Mouse (Mus musculus): ENCODE data around the gene Tgm2.
A peak's percentile ranks its signal among the peaks of the same experiment; 100 is the strongest.

Gene Tgm2

DNA sequence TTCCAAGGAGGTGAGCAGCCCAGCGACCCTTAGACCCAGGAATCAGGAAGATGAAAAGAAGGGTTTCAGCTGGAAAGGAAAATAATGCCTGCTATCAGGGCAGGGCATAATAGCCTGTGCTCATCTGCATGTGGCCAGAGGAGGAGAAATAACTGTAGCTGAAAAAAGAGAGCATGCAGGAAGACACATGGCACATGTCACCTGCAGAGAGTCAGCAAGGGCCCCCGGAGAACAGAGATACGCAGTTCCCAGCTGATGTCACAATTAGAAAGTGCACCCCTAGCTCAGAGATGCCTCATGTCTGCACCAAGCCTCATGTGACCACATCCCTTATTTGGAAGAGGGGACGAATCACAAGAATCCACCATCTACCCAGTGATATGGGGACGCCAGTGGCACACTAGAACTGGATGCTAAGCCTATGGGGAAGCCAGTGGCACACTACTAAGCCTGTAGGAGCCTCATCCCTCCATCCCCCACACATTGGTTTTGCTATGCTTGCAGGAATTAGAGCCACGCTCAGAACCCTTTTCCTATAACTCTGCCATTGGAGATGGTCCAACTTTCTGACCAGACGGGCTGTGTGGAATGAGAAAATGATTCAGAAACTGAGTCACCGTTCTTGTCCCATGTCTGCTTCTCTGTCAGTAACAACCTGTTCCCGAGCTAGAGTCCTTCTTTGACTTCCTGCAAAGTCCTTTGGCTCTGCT lies 21.4 kb upstream of the Tgm2 start:
- no peak for DNase-seq (ENCODE audit: low spot score)

- DNase-seq (ENCODE audit: low spot score), result no peak
Observed at GRCm38 (mm10) chr2:158166628-158167027, 20.4 kb upstream of the Tgm2 start.

- no peak for DNase-seq (ENCODE audit: low spot score)
Observed at GRCm38 (mm10) chr2:158165776-158166175, 19.5 kb upstream of the Tgm2 start.

DNA sequence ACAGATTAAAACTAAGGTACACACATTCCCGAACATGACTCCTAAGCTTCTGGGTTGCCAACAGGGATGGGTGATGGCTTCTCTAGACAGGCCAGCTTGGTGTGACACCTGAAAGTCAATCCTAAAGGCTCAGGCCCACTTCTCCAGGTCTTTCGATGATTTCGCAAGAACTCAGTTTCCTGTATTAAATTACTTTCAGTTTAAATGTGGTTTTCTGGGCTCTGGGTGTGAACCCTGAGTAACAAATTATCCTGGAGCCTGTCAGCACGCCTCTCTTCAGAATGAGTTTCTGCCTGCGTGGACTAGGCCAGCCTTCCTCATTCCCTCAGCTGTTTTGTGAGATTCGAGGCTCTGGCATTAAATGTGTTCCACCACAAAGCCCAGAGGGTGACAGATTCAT lies 16.8 kb upstream of the Tgm2 start:
- DNase-seq (ENCODE audit: low spot score), result no peak

DNA sequence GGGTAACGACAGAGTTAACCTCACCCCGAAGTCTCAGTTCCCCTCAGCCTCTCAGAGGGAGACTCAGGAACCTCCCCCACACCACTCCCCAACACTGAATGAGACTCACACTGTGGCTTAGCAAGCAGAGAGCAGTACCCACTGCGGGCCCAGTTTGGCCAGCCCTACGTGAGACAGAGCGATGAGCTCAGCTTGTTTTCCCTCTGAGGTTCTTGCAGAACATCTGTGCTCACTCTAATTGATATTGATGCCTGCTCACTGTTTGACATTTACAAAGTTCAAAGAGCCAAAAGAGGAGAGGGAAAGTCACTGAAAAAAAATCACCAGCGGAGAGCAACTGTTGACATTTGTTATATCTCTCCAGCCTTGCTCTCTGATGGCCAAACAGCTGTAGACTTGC lies 15.5 kb upstream of the Tgm2 start:
- no peak for DNase-seq (ENCODE audit: low spot score)

GRCm38 (mm10) chr2:158159376-158160235 lies 13.4 kb upstream of the Tgm2 start:
- DNase-seq (ENCODE audit: low spot score), result no peak

DNA sequence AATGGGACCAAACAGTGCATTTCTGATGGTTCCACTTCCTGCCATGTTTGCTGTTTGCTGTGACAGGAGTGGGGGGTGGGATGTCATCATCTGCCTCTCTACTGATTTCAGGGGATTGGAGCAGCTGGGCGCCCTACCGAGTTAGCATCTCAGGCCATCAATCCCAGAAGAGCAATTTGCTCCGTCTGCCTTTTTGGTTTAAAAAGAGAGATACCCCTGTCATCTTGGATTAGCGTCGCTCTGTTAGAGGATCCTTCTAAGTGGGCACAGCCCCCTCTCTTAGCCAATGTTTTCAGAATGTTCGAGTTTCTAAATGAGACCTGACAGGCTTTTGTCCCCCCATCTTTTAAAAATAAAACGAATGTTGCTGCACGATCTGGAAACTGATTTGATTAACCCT lies 11.4 kb upstream of the Tgm2 start:
- no peak for DNase-seq (ENCODE audit: low spot score)

GRCm38 (mm10) chr2:158156487-158156886 lies 10.3 kb upstream of the Tgm2 start:
- DNase-seq (ENCODE audit: low spot score), result no peak

DNA sequence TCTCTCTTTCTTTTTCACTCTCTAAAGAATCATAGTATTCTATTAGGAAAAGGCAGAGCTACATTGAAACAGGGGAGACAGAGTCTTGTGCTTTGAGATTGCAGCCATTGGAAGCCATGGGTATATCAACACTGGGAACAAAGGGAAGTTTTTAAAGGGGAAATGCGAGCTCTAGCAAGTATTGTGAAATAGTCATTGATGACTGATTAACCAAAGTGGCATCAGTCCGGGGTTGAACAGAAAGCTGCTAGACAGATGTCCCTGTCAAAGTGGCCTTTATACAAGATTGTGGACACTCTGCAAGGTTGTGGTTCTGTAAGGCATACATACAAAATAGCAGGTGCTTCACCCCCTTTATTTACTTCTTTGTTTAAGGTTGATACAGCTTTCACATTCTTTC lies 9.4 kb upstream of the Tgm2 start:
- no peak for DNase-seq (ENCODE audit: low spot score)

GRCm38 (mm10) chr2:158155101-158155500 lies 8.9 kb upstream of the Tgm2 start:
- DNase-seq (ENCODE audit: low spot score), result no peak

- no peak for DNase-seq (ENCODE audit: low spot score)
Observed at GRCm38 (mm10) chr2:158154641-158155040, 8.4 kb upstream of the Tgm2 start.

DNA sequence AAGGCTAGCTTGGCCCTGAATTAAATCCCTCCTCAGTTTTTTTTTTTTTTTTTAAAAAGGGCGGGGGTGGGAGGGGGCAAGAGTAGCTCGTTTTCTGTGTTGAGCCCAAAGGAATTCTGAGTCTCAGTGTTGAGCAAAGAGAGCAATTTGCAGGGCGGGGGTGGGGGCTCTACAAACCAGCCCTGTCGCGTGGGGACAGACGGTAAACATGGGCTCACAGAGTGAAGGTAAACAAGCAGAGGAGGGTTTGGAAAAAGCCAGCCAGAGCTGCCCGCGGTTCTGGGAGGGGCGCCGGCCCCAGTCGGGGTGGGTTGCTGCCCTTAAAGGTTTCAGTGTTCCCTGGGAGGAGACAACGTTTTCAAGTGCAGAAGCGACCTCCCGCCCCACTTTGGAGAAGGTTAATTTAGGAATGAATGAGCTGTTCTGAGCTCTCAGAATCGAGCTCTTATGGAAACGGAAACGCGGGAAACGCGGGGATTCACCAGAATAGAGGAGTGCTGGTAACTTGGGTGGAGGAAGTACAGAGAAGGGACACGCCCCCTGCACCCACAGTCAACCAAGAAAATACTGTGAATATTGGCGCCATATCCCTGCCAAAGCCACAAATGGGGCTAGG lies 7.6 kb upstream of the Tgm2 start:
- no peak for DNase-seq (ENCODE audit: low spot score)

GRCm38 (mm10) chr2:158152685-158153309 lies 6.6 kb upstream of the Tgm2 start:
- no peak for DNase-seq (ENCODE audit: low spot score)

- no peak for DNase-seq (ENCODE audit: low spot score)
Observed at GRCm38 (mm10) chr2:158151077-158151476, 4.8 kb upstream of the Tgm2 start.

- DNase-seq (ENCODE audit: low spot score), result no peak
Observed at GRCm38 (mm10) chr2:158146971-158147370, 735 bp upstream of the Tgm2 start.

- DNase-seq (ENCODE audit: low spot score), result no peak
Observed at GRCm38 (mm10) chr2:158145528-158146065, 639 bp downstream of the Tgm2 start.

DNA sequence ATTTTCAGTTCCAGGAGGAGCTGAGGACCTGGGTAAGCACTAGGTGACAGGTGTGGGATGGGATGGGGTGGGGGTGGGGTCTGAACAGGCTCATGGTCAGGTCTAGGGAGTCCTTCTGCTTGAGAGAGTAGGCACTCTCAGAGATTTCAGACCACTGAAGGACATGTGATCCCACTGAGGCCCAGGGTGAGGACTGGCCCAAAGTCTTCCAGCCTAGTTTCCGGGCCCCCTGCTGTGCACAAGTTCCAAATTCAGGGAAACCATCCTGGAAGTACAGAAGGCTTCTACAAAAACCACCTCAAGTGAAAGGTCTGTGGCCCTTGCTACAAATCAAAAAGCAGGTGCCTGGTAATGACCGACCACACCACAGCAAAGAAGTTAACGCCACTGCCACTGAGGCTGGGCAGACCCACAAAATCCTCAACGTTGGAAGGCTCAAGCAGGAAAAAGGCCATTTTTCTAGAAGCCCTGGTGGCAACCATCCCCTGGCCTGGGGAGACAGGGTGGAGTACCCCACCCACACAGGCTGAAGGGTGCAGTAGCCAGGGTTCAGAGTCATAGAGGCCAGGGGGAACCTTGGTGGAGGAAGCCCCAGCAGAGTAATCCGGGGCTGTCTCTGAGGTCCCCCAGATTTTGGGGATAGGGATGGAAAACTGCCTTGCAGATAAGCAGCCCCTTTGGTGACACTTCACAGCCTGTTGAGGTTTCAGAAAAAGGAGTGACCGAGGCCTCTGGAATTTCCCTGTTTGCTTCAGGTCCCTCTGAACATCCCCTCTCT lies 1.3 kb downstream of the Tgm2 start:
- no peak for DNase-seq (ENCODE audit: low spot score)

- DNase-seq (ENCODE audit: low spot score), result no peak
Observed at GRCm38 (mm10) chr2:158144263-158144662, 2.0 kb downstream of the Tgm2 start.

DNA sequence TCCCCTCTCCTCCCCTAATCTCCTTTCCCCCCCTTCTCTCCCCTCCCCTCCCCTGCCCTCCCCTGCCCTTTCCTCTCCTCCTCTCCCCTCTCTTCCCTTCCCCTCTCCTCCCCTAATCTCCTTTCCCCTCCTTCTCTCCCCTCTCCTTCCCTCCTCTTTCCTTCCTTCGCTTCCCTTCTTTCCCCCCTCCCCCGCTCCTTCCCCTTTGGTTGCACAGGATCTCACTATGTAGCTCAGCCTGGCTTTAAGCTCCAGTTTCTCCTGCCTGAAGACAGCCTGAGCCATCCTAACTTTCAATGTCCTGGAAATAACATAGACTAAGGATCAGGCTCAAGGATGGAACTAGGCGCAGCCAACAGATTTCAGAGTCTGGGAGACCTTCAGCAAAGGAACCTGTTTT lies 2.4 kb downstream of the Tgm2 start:
- no peak for DNase-seq (ENCODE audit: low spot score)

DNA sequence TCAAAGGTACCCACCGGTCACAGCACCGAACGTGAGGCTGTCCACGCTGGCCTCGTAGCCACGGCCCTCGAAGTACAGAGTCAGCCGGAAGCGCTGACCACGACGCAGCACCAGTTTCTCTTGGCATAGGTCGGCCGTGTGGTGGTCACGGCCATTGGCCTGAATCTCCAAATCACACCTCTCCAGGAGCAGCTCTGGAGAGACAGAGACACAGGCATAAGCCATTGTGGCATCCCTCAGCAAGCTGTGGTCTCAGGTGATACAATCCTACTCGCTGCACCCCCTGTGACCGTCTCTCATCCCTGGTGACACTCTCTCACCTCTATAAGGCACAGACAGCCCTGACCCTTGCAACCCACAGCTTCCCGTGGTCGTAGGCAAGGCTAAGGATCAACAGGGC lies 3.3 kb downstream of the Tgm2 start:
- no peak for DNase-seq (ENCODE audit: low spot score)

DNA sequence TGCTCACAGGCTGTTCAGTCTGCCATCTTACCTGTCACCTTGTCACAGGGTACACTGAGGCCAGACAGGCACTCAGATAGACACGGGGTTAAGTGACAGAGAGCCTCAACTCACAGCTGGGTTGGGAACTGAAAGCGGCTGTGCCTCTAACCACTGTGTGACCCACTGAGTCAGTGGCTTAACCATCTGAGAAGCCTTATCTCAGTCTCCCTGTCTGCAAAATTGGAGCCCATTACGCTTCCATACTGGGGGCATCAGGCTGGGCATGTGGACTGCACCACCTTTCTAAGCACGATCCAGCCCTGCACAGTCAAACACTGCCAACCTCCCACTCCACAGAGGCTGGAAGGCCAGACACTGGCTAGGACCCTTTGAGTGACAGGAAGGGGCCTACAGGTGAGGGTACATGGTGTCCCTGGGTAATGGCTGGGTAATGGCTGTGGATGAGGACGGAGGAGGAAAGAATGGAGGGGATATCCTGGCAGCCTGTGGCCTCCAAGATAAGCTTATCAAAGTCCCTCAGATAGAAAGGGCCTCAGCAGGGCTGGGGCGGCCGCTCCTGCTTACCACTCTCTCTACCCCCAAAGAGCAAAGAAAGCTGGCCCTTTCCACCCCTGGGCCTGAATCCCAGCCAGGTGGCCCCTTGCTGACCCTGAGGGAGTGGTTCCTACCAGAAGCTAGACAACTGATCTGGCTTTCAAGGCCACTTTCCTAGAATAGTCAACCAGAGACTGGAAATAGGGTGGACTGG lies 4.4 kb downstream of the Tgm2 start:
- DNase-seq (ENCODE audit: low spot score), result peak; percentile 69
